Mouse (Mus musculus): ENCODE results near the gene Fbxw14. TPM values are rescaled to one million over a fixed set of nuclear protein-coding genes. Genes with fewer than 3 reads are reported as not detected.
"Not testable (repeated sequence)": the region's sequence is repeated elsewhere in the genome, so short reads cannot be mapped to it uniquely, and the experiment has no call there.

Gene Fbxw14
- not detected for total RNA-seq (2021)
- long read RNA-seq = 0 reads

DNA sequence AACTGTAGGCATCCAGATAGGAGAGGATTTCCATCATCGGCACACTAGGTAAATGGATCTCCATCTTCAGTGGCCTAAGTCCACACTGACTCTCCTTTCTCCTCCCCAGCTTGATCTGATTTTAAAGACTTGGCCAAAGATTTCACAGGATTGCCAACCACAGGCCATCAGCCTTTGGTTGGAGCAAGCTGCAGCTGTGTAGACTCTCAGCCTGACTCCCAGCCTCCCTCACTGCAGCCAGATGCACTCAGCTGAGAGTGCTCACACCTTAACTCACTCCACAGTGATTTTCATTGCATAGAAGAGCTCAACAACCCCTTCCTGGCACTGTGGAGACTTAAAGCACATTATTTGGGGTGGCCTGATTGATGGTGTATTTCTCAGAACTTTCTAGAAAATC is at the start of gene Fbxw14:
Gene Fbxw14, minus strand, starts transcription at position 101 of the 400 bp plus-strand sequence.
- DNase-seq (ENCODE audit: low spot score in 2 of 2) = not testable (repeated sequence)

DNA sequence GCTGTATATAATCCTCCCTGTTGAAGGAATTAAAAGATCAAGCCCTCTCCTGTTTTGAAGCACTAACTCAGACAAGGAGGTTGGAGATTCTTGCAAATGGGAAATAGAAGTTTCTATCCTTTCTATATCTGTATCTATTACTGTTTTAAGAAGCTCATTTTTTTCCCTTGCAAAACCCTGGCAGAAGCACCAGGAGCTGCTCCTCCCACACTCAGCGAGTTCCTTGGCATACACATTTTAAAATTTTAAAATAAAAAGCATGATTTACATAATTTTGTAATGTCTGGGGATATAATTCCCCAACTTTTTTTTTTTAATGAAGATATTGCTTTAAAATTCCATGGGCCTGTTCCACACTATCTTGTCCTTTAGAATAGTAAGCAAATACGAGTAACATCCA is 24.4 kb downstream of the Fbxw14 start:
- DNase-seq (ENCODE audit: low spot score in 2 of 2) = no peak

DNA sequence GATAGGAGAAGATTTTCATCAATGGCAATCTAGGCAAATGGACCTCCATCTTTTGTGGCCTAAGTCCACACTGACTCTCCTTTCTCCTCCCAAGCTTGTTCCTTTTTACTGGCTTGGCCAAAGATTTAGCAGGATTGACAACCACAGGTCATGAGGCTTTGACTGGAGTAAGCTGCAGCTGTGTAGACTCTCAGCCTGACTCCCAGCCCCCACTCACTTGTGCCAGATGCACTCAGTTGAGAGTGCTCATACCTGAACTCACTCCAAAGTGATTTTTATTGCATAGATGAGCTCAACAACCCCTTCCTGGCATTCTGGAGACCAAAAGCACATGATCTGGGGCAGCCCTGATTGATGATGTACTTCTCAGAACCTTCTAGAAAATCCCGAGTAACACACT is 52.8 kb downstream of the Fbxw14 start, which contains the start of gene Fbxw20:
Gene Fbxw20, minus strand, starts transcription at position 101 of the 400 bp plus-strand sequence.
- DNase-seq (ENCODE audit: low spot score in 2 of 2) = no peak

Other genes with a start within 250 kb of the Fbxw14 start
- 10 to 100 TPM; 37.7 to 47.2 TPM for gene Shisa5, start 249.1 kb downstream of the Fbxw14 start, total RNA-seq (2021)
- gene Trex1, start 227.9 kb downstream of the Fbxw14 start, total RNA-seq (2021) = 10 to 100 TPM; 11.9 to 13.2 TPM
- 10 to 100 TPM; 28.5 to 29.9 TPM for gene Atrip, start 213.6 kb downstream of the Fbxw14 start, total RNA-seq (2021)
- 1 to 10 TPM; 6.1 to 7.3 TPM for gene Ccdc51, start 205.2 kb downstream of the Fbxw14 start, total RNA-seq (2021)
- gene Tma7, start 205.1 kb downstream of the Fbxw14 start, total RNA-seq (2021) = 100 to 1,000 TPM; 331 to 333 TPM
- gene Plxnb1, start 192.3 kb downstream of the Fbxw14 start, total RNA-seq (2021) = 10 to 100 TPM; 87.8 to 89.8 TPM
- not detected for gene Fbxw21, start 125.6 kb downstream of the Fbxw14 start, total RNA-seq (2021)
- gene Fbxw13, start 91.7 kb downstream of the Fbxw14 start, total RNA-seq (2021) = not detected
- not detected for gene Fbxw20, start 52.9 kb downstream of the Fbxw14 start, total RNA-seq (2021)
- not detected for gene Fbxw28, start 52.0 kb upstream of the Fbxw14 start, total RNA-seq (2021)
- gene Fbxw22, start 116.6 kb upstream of the Fbxw14 start, total RNA-seq (2021) = not detected
- not detected for gene Fbxw16, start 161.5 kb upstream of the Fbxw14 start, total RNA-seq (2021)
- not detected for gene Fbxw19, start 208.2 kb upstream of the Fbxw14 start, total RNA-seq (2021)